Mouse (Mus musculus) erythroblast, embryonic 14.5 days (primary cell): ENCODE data around the gene G2e3.

ENCODE experiments used
- GATA1 ChIP-seq: IDR thresholded peaks from 2 replicates; pipeline ENCODE4 v1.6.1; 2012; ENCODE audit warnings: low read length, inconsistent platforms, mixed read lengths
- TAL1 ChIP-seq: IDR thresholded peaks from 3 replicates; pipeline ENCODE4 v1.6.1; 2012; ENCODE audit warnings: low read length, inconsistent platforms, mixed read lengths

- TF ChIP-seq GATA1 (no peak), TAL1 (no peak)
Observed at GRCm38 (mm10) chr12:51347988-51348697, at the start of gene G2e3.
